Mouse (Mus musculus): ENCODE measurements around the gene F11r. TPM values are rescaled to one million over a fixed set of nuclear protein-coding genes. Genes with fewer than 3 reads are reported as not detected.

F11r gene
- total RNA-seq, 2 experiments from 2014 or later, result 5.5 to 7.2 TPM

GRCm38 (mm10) chr1:171503250-171503591 lies 65.9 kb downstream of the F11r start, which contains the start of gene Alyref2:
Gene Alyref2, plus strand, starts transcription at chr1:171503478.
- DNase-seq (ENCODE audit: low spot score in 2 of 2), result peak; percentile 91 to 96
- intact Hi-C loops (cut with DNase I), result loop anchor here (5.0 kb wide), 1 partner anchor 64 kb away; no protein-coding TSS in a partner anchor

GRCm38 (mm10) chr1:171503592-171504291 lies 66.4 kb downstream of the F11r start:
- intact Hi-C loops (cut with DNase I), result loop anchor here (5.0 kb wide), 1 partner anchor 64 kb away; no protein-coding TSS in a partner anchor
- DNase-seq (ENCODE audit: low spot score in 2 of 2), result peak; percentile 50 to 53

DNA sequence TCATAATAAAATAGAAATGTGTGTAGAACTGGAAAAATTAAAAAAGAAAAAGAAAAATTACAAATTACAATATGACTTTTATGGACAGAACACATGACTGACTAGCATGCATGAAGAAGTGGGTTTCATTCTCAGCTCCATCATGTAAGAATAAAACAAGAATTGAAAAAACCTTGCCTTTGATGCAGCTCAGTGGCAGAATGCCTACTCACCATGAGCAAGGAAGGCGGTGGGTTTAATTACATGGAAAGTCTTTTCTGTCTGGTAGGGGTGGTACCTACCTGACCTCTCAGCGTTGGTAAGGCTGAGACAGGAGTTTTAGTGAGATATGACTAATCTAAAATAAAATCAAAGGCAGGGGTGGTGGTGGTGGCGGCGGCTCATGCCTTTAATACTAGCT lies 67.3 kb downstream of the F11r start:
- intact Hi-C loops (cut with DNase I), result loop anchor here (5.0 kb wide), 1 partner anchor 63 kb away; no protein-coding TSS in a partner anchor
- no peak for DNase-seq (ENCODE audit: low spot score in 2 of 2)

DNA sequence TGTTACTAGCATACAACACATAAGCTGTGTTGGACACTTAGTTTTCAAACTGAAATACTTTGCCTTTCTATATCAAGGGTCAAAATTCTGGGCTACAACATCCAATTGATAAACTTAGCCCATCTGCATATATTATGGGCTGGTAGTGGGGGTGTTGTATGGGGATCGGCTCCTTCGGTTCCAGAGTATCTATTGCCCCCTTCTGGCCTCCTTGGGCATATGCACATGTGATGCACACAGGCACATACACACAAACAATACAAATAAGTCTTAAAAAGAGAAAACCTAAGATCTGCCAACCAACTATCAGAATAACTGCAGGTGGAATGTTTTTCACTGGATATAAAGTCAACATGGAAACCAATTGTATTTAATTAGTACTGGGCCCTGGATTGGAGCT lies 75.9 kb downstream of the F11r start:
- no peak for DNase-seq (ENCODE audit: low spot score in 2 of 2)
- intact Hi-C loops (cut with DNase I), result no loop called here

DNA sequence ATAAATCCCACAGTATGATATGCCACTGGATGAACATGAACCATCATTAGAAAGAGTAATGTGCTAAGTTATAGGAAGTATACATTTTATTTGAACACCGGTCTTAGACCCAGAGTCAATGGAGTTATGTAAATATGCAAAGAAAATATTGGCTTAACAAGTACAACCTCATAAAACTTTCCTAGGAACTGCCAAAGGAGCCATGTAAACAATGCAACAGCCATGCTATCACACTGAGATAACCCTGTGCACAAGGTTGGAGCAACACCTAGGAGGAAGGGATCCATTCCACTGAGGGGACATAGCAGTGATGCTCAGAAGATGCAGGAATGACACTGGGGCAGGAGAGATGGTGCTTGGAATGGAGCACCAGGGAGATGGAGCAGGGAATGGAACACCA lies 76.4 kb downstream of the F11r start:
- intact Hi-C loops (cut with DNase I), result no loop called here
- DNase-seq (ENCODE audit: low spot score in 2 of 2), result no peak

Other genes with a start within 250 kb of the F11r start
- 100 to 1,000 TPM in 1 of 2 experiments, 10 to 100 TPM in 1; 70.0 to 130 TPM for gene Pcp4l1, start 241.3 kb upstream of the F11r start, total RNA-seq (2021)
- gene Nr1i3, start 223.6 kb upstream of the F11r start, total RNA-seq (2021), result under 1 TPM in 1 of 2 experiments, not detected in 1; 0.21 TPM
- 10 to 100 TPM; 71.8 to 89.6 TPM for gene Tomm40l, start 215.0 kb upstream of the F11r start, total RNA-seq (2021)
- 1 to 10 TPM; 2.7 to 3.1 TPM for gene Apoa2, start 212.5 kb upstream of the F11r start, total RNA-seq (2021)
- gene Fcer1g, start 203.2 kb upstream of the F11r start, total RNA-seq (2021), result 10 to 100 TPM; 14.9 to 15.1 TPM
- 10 to 100 TPM; 10.9 to 12.8 TPM for gene Adamts4, start 187.1 kb upstream of the F11r start, total RNA-seq (2021)
- 100 to 1,000 TPM; 258 to 278 TPM for gene Ndufs2, start 186.1 kb upstream of the F11r start, total RNA-seq (2021)
- 10 to 100 TPM; 58.1 to 63.6 TPM for gene B4galt3, start 167.2 kb upstream of the F11r start, total RNA-seq (2021)
- gene Ppox, start 156.3 kb upstream of the F11r start, total RNA-seq (2021), result 10 to 100 TPM; 19.9 to 29.4 TPM
- gene Usp21, start 149.5 kb upstream of the F11r start, total RNA-seq (2021), result 10 to 100 TPM; 59.6 to 64.1 TPM
- 100 to 1,000 TPM; 105 to 115 TPM for gene Ufc1, start 142.5 kb upstream of the F11r start, total RNA-seq (2021)
- gene Dedd, start 108.4 kb upstream of the F11r start, total RNA-seq (2021), result 10 to 100 TPM; 38.2 to 39.8 TPM
- gene Nit1, start 91.9 kb upstream of the F11r start, total RNA-seq (2021), result 10 to 100 TPM; 42.2 to 43.4 TPM
- 100 to 1,000 TPM; 154 to 158 TPM for gene Pfdn2, start 91.9 kb upstream of the F11r start, total RNA-seq (2021)
- 1 to 10 TPM; 6.2 TPM for gene Klhdc9, start 76.7 kb upstream of the F11r start, total RNA-seq (2021)
- gene Nectin4, start 67.4 kb upstream of the F11r start, total RNA-seq (2021), result 1 to 10 TPM; 1.9 to 2.1 TPM
- gene Arhgap30, start 48.6 kb upstream of the F11r start, total RNA-seq (2021), result 1 to 10 TPM; 1.9 to 2.8 TPM
- 100 to 1,000 TPM; 105 TPM for gene Usf1, start 26.2 kb upstream of the F11r start, total RNA-seq (2021)
- gene Tstd1, start 18.7 kb upstream of the F11r start, total RNA-seq (2021), result 1 to 10 TPM; 2.0 to 3.0 TPM
- gene Alyref2, start 65.9 kb downstream of the F11r start, total RNA-seq (2021), result 1 to 10 TPM; 5.3 TPM
- gene Itln1, start 97.8 kb downstream of the F11r start, total RNA-seq (2021), result not detected
- gene Cd244a, start 121.7 kb downstream of the F11r start, total RNA-seq (2021), result not detected
- not detected for gene Ly9, start 169.9 kb downstream of the F11r start, total RNA-seq (2021)
- not detected for gene Slamf7, start 215.5 kb downstream of the F11r start, total RNA-seq (2021)
- 1 to 10 TPM in 1 of 2 experiments, under 1 TPM in 1; 0.27 to 1.0 TPM for gene Cd48, start 244.5 kb downstream of the F11r start, total RNA-seq (2021)

Data from left cerebral cortex, postnatal 25 days (tissue).